Mouse (Mus musculus) left cerebral cortex, adult 18-20 months (tissue): ENCODE results near the gene Gm28051. TPM values are rescaled to one million over a fixed set of nuclear protein-coding genes. Genes with fewer than 3 reads are reported as not detected.

ENCODE experiments used
- DNase-seq, 2 experiments: peaks; one replicate each; pipeline ENCODE4 v3.0.0; 2021 to 2022; ENCODE audit warnings: low spot score in 2 of 2, mixed read lengths in 1 of 2
- total RNA-seq, 2 experiments: library from RNA; stranded (reverse); gene quantifications; 2 replicates each; pipeline ENCODE4 v1.2.3; 2021

Gene Gm28051
- total RNA-seq, 2 experiments from 2014 or later = not detected

DNA sequence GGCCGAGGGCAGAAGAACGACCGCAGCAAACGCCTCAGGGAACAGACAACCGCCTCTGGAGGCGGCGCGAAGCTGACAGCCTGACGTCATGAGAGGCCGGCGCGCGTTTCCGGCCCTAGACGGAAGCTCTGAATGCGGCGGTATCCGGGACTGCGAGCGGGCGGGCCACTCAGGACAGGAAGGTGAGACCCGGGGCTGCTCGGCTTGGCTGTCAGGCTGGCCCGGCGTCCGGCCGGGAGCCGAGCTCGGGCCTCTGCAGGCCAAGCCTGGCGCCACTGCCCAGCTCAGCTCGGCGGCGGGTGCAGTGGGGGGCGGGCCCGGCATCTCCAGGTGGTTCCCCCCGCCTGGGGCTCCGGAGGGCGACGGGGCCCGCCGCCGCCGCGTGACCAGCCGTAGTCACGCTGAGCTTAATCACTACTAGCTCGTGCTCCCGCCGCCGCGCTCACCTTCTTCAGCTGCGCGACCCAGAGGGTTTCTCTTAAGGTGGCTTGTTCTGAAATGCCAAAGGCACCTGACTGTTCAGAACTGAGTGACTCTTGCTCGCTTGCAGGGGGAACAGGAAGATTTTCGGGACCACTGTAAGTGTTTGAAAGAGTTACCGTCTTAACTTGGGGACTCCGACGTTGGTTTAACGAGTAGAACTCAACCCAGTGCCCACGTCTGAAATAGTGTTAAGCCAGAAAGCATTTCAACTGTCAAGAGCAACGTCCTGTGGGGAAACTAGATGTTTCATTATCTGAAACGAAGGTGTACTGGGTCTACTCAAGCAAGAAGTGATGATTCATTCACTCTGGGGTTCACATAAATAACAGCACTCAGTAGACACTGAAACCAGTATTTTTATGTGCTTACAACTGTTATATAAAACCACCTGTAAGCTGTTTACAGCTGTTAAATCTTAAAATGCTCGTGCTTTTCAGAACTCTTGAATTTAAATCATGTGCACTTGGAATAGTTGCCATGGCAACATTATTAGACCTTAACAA is 13.7 kb downstream of the Gm28051 start, which contains the start of the genes Moap1 and Tmem251:
Moap1 (minus strand) TSS at position 73 of the 986 bp plus-strand sequence.
Tmem251 (plus strand) TSS at position 174 of the 986 bp plus-strand sequence.
- DNase-seq = peak; percentile 90 to 93

DNA sequence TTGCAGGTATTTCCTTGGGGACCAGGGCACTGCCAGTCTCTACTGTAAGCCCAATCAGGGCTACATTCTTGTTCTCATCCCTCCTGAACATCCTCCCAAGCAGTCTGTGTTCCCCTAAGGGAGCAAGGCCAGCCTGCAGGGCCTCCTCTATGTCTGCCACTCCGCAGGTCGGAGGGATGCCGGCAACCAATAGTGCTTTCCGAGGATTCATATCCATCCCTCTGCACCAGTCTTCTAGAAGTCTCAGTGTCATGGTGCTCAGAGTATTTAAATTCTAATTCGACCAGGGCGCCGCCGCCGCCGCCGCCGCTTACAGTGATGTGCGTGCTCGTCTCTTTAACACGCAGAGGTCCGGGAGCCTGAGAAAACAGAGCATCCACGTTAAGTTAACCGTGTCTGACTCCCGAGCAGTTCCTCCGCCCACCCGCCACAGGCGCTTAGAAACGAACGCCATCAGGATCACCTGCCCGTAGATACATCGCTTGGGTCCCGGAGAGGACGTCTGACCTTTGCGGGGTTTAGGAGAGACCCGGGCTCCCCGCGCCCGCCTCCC is 14.5 kb downstream of the Gm28051 start:
- no peak for DNase-seq

DNA sequence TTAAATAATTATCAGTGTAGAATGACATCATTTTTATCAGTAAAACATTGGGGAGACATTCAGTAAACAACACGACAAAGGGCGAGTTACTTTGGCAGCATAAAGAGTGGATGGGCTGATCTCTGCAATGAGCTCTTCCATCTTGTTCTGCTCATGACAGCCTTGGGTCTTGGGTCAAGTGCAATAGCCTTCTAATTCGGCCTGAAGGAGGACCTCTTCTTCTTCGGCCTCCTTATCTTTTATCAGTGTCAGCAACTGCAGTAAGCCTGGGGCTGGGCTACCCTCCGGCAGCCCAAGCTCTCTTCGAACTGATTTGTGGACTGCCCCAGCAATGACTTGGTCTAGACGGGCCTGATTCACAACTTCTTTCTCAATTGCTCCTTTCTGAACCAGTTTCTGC is 15.5 kb downstream of the Gm28051 start:
- no peak for DNase-seq

DNA sequence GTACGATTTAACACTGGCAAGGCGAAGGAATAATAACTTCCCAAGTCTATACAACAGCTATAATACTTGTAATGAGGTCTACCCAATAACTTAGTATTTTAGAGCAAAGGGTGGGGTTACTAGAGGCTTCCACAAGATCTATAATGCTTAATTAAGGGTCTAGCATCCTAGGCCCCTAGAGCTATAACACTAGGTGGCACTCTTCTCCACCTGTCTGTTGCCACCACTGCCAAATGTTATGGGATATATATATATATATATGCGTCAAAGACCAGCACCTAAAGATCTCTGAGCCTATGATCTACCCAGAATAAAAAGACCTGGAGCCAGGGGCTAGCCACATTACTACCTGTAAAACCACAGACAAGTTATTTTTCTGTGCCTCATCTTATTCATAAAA is 17.3 kb downstream of the Gm28051 start:
- no peak for DNase-seq

DNA sequence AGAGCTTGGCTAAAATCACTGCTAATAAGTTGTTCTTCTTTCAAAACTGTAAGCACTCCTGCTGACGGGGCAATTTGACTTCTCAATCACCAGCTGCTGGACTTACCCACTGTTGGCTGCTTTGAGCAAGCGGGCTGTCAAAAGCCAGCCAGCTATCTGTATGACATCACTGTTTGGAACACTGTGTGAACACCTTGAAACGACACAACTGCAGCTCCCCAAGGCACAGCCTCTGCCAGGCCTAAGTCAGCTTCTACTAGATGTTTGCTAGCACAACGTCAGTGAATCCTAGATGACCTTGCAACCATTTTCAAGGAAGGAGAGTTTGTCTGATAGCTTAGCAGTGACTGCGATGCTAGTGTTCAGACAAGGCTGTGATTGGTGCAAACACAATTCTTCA is 18.5 kb downstream of the Gm28051 start:
- no peak for DNase-seq

DNA sequence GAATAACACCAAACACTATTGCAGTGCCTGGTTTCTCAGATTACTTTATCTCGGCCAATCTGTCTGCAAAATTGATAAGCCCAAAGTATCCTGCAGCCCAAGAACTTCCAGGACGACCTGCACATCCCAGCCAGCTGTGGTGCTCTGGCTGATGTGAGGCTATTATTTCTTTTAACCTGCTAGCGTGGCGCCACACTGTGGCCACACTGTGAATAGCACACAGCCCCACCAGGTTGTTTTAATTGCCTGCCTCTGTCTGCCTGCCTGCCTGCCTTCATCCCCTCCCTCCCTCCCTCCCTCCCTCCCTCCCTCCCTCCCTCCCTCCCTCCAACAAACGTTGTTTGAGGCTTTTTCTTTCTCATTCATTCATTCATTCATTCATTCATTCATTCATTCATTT is 24.2 kb downstream of the Gm28051 start:
- peak; percentile 33 to 38 for DNase-seq

DNA sequence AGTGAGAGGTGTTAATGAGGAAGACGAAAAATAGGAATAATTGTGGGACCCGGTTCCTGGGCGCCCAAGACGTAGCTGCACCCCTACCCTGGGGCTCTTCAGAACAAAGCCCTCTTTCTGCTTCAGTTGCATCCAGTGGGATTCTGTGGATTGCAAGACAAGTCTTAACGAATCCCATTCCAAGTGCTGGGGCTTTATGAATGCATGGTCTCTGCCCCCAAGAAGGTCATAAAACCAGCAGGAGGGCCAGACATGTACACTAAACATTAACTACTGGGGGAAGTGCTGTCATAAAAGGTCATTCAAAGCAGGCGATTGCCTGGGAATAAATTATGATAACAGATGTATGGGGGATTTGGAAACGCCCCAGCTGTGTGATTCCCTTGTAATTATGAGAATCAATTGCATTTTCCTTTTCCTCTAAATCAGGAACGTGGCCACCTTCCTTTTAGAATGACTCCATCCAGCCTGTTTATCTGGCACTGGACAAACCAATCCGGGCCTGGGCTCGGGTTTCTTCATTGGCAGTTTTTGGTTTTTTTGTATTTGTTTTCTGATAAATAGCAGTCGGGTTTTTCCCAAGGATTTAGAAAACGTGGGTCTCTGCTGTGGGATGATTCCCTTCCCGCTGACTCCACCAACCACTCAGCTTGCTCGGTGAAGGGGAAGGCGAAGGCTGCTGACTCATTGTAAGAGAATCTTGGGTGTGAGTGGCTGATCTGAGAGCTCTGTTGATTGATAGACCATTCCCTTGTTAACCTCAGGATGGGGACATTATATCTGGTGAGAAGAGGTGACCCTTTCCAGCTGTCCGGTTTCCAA is 26.6 kb downstream of the Gm28051 start:
- no peak for DNase-seq

DNA sequence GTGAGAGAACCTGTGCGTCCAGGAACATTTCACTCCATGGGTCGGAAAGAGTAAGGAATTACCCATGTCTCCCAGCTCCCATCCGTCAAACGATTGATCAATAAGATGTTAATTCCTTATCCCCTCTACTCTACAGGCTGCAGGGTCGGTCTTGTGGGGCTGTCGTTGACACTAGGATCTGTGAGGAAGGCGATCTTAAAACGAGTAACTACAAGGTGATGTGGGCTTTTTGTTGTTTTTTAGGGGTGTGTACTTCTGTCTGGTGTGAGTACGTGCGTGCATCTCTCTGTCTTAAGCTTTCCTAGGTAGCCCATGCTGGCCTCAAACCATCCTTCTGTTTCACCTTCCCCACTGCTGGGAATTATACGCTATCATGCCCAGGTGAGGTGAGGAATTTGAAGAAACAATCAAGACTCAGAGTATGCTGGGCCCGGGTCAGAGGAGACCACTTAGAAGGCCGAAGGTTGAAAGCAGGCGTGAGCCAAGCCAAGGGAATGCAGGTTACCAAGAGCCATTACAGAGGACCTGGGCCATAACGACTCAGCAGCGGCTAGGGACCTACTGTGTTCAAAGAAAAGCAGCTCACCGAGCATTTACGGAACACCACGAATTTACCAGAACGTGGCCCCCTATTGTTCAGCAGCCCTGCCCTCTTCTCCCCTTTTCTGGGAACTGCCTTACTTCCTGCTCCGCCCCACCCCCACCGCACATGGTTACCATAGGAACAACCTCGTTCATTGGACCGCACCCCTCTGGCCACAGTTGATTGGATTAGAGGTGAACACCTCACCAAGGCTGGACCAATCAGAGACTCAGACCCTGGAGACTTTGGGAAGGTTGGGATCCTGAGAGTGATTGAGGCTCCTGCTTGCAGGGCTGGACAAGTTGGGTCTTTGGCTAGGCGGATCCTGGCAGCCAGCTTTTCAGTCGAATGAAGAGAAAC is 27.4 kb downstream of the Gm28051 start:
- DNase-seq = peak; percentile 64 to 66

DNA sequence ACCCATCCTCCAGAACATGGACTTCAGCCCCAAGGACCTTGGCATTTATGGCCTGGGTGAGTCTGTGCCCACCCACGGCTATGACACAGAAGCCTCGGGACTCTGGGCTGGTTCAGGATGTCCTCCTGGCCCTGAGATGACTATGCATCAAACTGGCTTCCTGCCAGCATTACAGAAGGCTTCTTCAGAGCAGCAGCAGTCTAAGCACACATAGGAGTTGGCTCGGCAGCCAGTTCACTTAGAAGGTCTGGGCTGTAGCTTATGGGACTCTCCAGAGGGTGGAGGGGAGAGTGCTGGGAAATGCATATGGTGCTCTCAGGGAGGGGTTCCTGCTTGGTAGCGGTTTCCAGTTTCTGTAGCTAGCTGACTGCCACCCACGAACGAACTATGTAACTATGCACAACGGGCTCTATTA is 31.8 kb downstream of the Gm28051 start:
- DNase-seq = no peak

DNA sequence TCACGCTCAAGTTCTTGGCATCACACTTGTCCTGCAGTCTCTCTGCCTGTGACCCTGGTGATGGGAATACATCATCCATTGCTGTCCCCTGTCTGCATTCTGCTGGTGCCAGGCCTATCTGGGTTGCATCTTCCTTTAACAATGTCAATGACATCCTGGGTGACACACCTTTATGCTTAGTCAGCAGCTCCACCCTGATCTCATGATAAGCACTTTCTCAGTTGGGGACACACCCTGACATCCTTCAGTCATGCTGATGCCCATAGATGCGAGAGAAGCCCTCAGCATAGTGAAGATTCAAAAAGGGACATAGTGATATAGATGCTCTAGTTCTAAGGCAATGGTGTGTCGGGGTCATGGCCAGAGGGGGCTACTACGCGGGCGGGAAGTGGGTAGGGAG is 32.4 kb downstream of the Gm28051 start:
- no peak for DNase-seq

DNA sequence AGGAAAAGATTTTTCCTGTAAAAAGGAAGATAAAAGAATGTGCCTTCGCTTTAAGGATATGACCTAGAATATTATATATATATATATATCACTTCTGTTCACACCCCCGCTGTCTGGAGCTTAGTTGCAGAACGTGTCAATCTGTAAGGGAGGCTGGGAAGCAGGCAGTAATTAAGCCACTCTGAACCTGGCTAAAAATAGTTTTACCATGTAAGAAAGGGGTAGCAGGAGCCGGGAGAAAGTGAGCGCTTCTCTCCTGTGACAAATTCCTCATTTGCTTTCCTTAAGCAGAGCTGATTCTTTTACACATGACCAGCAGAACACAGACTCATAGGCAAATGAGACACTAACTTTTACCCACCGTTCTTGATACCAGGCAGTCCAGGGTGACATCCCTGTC is 33.7 kb downstream of the Gm28051 start:
- peak; percentile 42 to 50 for DNase-seq

DNA sequence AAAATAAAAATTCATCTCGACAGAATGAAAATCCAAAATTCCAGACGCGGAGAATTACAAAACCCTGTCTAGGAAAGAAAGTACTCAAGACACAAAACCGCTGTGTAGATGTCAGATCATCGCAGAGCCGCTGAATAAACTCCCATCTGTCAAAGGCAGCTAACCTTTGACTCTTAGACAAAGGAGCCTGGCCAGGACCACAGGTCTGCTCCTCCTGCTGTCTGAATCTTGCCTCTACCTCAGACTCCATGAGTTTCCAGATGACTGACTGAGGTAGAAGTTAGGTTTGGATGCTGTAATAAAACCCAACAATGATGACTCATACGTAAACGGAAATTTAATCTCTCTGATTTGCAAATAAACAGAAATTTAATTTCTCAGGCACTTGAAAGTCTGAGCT is 34.6 kb downstream of the Gm28051 start:
- no peak for DNase-seq

DNA sequence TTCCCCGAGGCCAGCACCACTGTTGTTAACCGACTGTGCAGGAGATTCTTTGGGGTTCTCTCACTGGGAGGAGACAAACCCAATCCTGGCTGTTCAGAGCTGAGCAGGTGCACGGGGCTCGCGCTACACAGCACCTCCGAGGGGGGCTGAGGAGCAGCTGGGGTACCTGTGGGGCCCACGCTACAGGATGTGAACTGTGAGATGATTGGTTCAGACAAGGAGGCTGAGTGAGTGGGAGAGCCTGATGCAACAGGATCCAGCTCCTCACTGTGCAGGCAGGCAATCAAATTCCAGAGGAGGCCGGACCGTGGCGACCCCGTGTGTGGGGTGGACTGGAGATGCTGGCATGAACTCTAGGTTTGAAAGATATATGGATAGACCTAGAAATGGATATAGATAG is 35.1 kb downstream of the Gm28051 start:
- no peak for DNase-seq

DNA sequence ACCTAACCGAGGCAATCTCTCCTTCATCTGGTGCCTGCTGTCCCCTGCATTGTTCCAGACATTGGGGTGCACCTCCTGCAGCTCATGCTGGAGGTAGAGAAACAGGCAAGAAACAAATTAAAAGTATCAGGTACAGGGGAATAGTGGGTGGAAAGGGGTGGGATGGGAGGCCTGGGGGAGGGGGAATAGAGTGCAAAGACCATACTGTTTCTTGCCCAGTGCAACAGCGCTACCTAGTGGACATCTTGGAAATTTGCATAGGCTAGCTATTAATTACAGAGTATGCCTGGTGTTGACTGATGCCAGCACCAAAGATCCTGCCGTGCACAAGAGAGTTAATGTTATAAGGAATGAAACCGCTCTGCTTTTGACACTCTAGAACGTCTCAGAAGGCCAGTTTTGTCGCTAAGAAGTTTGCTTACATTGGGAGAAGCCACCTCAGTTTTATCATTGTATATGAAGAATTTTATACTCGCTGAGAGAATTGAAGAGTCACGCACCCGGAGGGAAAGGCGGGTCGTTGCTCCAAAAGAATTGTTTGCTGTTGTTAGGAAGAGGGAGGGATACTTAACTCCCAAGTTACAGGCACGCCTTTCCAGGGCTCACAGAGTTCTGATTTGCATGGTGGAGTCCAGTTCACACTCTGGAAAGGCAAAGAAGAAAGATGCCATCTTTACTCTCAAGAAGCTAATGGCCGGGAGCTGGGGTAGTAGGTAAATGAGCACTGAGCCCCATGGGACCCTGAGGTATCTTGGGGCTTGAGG is 37.8 kb downstream of the Gm28051 start:
- DNase-seq = peak in 1 of 2 experiments; percentile 50

DNA sequence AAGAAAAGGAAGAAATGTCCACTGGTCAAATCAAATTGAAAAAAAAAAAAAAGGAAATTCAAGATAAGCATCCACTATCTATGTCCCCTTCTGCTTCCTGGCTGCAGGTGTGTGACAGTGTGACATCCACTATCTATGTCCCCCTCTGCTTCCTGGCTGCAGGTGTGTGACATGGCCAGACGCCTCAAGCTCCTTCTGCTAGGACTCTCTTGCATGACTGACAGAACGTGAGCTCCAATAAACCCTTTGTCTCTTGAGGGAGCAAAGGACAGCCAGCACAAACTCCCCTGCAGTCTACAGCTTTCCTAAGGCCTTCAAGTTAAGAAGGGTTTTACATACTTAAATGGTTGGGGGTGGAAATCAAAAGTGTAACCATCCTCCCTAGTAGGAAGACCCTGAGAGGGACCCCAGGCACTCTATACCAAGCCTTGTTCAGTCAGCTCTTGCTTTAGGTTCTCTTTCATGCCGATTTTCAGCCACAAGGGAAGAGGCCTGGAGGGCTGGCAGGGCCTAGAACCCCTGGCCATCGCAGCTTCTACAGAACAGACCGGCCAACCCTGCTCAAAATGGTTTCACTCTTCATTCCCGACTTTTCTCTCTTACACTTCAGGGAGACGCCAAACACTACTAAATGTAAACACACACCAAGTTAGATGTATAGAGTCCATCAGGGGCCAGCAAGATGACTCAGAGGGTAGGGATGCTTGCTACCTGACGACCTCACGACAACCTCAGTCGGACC is 42.7 kb downstream of the Gm28051 start:
- no peak for DNase-seq

DNA sequence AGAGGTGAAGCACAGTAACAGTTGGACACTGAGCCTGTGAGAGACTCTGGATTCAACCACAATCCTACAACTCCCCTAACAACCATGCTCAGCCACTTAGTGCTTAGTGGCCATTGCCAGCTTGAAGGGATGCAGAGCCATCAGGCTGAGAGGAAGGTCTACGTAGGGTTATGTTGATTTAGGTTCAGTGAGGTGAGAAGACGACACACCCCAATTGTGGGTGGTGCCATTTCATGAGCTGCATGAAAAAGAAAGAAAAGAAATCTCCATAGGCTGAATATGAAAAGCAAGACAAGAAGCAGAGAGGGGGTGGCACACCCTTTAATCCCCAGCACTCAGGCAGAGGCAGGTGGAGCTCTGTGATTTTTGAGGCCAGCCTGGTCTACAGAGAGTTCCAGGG is 43.4 kb downstream of the Gm28051 start:
- no peak for DNase-seq

DNA sequence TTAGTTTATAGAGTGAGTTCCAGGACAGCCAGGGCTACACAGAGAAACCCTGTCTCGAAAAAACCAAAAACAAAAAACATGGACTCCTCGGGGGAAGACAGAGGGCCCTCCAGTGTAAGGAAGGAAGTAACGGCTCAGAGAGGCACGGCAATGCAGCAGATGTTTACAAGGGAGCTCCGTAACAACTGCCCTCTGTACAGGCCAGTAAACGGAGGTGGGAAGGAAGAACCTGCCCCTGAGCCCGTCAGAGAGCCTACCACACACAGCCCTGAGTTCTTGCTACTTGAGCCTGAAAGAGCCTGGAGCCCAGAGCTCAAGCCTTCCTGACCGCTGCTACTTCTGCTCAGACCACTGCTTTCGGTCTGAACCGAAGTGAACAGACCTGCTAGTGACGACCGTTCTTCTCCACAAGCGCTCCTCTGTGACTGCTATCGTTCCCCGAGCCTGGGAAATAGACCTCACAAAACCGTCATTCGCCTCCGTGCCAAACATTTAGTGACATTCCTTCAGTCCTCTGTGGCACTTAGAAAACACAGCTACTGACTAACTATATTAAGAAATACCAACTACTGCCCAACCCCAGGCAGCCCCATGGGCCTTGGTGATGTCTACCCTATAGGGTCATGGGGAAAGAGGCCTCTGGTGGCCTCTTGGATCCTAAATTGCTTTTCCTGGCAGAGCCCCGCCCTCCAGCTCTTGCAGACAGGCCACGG is 44.3 kb downstream of the Gm28051 start:
- no peak for DNase-seq

DNA sequence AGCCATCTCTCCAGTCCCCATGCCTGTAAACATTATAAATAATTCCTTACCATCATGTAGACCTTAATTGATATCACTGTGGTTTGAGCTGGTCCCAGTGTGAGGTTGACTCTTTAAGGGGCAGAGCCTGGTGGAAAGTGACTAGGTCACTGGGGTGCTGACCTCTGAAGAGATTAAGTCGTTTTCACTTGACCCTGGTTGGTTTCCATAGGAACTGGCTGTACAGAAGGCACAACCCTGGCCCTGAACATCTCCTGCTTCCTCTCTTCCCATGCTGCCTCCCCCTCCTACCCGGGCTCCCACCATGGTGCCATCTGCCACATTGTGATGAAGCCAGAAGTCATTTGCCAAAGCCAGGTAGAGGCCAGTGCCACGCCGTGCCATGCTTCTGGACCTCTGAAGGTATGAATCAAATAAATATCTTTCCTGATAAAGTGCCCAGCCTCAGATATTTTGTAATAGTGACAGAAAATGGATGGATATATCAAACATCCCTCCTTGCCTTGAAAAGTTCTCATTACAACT is 46.7 kb downstream of the Gm28051 start:
- DNase-seq = no peak
